Mouse (Mus musculus) cerebellum, postnatal 36 days (tissue): ENCODE measurements around the gene Chga.

ENCODE experiments used
- DNase-seq, 2 experiments: peaks; one replicate each; pipeline ENCODE4 v3.0.0; 2021 to 2022; ENCODE audit warnings: mixed read lengths in 2 of 2

Chga gene

DNA sequence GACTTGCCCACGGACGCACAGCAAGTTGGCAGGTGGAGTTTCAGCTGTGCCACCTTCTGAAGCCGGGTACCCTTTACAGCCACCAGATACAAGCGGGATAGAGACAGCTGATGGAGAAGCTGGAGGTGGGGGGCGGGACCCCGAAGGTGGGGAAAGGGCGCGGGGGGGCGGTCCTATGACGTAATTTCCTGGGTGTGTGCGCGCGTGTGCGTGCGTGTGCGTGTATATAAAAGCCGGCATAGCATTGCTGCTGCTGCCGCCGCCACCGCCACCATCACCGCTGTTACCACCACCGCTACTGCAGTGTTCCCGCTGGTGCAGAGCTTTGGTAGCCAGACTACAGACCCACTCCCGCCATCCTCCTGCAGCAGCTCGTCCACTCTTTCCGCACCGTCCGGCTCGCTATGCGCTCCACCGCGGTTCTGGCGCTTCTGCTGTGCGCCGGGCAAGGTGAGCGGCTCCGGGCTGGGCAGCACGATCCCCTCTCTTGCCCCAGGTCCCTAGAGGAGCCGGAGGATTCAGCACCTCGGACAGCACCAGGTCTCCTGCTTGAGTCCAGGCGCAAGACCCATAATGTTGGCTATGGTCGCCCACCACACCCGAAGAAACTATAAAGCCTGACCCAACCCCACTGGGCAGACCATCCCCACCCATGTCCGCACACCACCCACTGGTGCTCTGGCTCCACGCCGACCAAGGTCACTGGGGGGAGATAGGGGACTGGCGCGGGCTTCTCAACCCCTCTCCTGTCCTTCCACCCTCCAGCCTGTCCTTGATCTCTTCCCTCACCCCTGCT lies at the start of gene Chga:
Gene Chga, plus strand, starts transcription at position 249 of the 796 bp plus-strand sequence.
- peak; percentile 92 to 93 for DNase-seq

DNA sequence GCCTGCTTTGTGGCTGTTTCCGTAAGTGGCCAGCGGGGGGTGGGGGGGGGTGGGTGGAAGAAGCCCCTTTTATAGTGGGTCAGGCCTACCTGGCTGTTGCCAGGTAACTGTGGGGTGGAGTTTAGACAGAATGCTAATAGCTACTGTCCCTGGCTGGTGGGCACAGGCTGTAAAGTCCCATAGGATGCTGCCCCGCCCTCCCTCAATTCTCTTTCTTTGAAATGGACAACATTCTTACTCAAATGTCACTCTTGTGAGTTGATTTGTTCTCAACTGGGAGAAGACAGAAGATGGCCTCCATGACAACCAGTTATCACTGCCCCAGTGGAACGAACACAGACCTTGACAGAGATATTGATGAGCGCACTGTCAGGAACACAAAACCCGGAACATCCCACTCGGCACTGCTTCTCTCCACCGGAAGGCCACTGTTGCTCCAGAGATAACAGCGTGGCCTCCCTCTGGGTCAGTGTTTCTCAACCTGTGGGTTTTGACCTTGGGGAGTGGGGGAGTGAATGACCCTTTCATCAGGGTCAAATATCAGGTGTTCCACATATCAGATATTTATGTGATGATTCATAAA lies 49.5 kb upstream of the Chga start:
- DNase-seq = no peak

DNA sequence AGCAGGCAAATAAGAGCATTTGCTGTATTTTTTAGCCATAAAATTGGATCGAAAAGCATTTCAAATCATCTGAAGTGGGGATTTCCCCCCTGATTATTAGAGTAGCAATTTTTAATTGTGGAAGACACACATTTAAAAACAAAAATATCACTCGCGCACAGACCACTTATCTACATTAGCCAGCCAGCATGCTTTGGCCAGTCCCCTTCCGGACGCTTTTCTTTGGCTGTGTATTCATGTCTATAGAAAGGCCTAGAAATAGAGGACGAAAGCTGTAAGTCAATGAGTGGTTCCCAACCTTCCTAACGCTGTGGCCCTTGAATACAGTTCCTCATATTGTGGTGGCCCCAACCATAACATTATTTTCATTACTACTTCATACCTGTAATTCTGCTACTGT lies 48.8 kb upstream of the Chga start:
- DNase-seq = no peak

DNA sequence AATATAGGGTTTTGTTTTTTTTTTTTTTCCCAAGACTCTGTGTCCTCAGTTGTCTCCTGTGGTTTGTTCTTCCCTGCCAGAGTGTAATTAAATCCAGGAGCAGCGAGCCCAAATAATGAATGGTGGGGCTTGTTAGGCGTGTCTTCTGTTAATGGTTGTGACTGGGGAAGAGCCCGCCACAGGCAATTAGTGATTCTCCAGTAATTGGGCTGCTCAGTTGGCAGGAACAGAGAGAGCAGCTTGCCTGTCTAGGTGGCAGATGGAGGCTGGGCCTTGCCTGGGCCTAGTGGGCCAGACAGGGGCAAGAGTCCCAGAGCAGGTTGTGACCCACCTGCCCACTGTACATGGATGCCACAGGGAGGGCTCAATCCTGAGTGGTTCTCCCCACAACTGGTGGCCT lies 43.4 kb upstream of the Chga start:
- peak; percentile 73 to 80 for DNase-seq

DNA sequence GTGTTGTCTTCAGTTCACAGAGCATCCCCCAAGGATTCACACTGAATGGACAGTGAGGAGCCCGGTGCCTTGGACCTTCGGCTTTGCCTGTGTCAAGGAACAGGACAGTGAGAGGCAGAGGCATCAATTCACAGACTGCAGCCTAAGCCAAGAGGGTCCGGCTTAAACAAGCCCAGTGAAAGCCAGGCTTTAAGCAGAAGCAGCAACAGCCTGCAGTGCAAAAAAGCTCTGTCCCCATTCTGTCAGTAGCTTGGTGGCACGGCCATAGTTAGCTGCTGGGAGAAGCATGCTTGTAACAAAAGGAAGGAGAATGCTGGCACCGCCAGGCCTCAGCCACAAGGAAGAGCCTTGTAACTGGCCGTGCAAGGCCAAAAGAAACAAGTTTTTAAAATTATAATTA lies 40.6 kb upstream of the Chga start:
- DNase-seq = no peak

DNA sequence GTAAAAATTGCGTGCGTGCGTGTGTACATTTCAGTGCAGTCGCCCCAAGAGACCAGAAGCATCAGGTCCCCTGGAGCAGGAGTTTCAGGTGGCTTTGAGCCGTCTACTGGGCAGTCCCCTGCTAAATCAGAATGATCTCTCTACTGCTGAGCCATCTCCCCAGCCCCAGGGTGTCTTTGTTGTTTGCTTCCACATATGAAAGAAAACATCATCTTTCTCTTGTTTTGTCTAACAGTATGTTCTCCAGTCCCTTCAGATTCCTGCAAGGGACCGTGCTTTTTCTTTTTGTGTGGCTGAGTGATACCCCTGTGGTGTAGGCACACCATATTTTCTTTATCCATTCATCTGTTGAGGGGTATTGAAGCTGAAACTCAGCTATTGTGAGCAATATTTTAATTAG lies 40.0 kb upstream of the Chga start:
- DNase-seq = no peak

DNA sequence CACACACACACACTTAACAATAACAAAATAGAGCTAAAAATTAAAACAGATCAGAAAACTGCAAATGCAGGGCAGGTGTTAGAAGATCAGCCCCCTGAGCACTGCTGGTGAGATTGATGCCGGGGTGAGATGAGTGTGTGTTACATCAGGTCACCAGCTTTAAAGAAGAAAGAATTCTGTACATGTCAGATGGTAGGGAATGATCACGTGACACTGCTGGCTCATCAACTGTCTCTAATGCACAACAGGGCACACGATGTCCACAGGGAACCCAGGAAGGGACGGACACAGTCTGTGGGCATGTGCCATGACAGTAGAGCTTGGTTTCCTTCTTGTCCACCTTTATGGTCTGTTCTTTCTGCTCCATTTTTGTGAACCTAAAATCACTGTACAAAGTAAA lies 38.6 kb upstream of the Chga start:
- DNase-seq = no peak

DNA sequence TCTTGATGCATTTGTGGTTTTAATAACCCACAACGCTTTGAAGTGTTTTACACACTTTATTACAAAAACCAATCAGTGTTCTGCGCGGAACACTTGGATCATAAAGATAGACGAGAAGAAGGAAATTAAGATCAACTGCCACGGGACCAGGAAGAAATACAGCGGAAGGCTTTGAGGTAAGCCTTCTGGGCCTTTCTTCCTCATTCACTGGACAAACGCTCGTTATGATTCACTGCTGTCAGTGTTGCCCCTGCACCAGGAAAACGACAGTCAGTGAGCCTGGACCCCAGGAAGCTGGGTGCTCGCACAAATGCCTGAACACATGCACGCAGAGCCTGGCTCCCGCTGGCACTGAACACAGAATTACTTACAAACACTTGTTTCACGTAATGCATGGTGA lies 37.1 kb upstream of the Chga start:
- DNase-seq = no peak

DNA sequence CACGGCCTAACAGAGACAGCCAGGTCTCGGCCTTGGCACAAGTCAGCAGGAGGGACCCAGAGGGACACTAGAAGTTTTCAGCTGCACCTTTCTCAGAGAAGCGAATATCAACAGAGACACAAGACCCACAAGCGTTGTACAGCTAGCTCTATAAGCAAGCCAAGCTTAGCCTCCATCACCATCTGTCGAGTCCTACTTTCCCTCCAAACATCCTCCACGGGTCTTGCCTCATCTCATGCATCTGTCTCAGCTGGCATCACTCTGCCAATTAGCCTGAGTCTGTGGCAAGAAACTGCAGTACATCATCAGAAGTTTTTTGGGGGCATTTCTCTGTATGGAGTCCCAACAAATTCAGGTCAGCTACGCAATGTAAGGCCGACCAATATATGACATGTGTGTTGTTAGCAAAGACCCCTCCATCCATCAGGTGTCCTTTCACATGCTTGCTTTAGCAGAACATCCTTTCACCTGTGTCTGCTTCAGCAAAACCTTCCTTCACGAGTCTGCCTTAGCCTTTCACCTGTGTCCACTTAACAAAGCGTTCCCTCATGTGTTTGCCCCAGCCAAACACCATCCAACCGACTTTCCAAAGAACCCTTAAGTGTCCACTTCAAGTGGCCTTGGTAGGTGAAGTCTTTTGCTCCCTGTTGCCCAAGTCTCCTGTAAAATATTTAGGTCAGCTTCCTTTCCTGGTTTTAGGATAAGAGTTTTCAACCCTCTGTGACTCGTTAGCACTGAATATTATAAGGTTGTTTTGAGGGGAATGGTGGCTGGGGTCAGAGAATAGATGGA lies 34.6 kb upstream of the Chga start:
- DNase-seq = no peak

DNA sequence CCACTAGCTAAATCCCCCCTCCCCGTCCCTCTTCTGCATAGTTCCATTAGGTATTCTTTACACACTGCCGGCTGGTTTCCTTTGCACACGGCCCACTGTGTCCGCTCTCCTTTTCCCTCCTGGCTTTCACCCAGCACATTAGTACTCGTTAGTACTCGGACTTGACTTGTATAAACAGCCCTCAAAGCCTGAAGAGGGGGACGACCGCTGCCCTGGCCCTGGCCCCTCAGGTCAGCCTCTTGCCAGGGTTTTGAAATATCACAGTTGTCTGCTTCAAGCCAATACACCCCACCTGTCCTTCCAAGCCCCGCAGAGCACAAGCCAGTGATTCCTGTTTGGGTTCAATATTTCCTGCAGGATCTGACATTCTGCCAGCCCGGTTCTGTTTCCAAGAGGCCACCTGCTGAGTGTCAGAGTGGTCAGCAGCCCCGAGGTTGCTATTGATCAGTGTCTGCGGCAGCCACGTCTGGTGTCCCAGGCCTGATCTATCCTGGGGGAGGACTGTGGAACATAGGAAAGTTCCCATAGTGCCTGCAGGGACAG lies 32.9 kb upstream of the Chga start:
- DNase-seq = peak; percentile 12 to 14

DNA sequence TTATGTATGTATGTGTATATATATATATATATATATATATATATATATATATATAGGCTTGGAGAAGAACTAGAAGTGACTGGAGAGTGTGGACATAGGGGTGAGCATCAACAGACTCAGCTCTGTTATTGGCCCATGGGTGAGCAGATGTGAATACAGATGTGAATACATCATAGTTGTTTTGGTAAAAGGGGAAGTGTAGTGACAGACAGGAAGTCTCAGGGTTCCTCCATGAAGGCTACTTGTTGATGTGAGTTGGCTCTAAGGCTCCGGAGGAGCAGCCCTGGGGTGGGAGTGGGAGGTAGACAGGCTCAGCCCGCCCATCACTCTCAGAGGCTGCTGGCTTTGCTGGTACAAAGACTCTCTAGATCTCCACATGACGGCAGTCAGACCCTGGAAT lies 30.6 kb upstream of the Chga start:
- DNase-seq = no peak

DNA sequence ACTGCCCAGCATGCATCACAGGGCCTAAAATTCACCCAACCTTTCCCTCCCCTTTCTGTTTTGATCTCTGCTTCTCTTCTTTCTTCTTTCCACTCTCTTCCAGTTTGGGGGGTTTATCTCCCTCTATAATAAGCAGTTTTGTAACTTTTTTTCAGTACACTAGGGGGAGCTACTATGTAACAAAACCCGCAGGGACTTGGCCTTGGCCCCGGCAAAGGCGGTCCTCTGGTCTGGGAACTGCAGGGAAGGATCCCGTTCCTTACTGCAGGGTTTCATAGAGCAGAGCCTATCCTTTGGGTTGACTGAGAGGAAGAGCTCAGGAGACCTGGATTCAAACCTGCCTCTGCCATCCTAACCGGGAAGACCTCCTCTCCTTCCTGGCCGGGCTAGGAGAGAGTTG lies 30.0 kb upstream of the Chga start:
- DNase-seq = peak; percentile 26 to 48

DNA sequence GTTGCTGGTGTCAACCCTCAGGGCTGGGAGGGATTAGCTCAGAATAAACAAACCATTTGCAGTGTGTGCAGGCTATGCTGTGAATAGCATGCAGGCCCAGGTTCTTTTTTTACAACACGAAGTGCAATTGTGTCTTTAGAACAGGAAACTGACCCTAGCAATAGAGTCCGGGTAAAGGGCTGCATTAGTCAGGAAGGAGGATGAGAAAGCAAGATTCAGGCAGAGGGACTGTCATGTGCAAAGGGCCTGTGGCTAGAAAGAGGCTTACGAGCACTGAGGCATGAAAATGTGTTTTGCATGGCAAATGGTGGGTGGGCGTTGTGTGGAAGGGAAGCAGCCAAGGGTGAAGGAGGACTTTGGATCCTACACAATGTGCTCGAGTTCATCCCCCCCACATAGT lies 26.8 kb upstream of the Chga start:
- no peak for DNase-seq

DNA sequence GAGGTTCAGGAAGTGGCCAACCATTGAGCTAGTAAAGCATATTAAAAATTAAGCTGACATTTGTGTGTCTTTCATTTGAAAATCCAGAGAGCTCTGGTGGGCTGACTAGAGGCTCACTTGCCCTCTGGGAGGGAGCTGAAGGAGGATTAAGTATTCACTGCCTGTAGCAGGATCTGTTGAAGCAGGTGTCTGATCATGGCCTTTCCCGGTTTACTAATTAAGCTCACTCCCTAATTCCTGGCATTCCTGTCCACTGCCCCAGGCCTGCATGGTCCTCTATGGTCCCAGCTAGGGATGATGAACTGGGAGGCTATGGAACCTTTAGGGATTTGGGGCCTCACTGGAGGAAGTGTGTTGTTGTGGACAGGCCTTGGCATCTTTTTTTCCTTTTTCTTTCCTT lies 19.0 kb upstream of the Chga start:
- no peak for DNase-seq

DNA sequence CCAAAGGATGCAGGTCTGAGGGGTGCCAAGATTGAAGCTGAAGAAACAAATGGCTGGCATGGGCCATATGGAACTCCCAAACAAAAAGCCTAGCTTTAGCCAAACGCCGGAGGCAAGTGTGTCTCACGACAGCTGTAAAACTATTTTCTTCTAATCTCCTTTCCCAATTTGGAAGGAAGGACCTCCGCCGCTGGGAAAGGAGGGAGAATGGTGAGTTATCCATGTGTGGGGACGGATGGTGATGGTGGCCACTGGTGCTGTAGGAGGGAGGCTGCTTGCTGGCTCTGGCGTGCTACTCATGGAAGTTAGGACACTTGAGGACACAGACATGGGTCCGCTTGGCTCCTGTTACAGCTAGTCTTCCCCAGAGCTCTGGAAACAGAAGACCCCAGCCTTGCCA lies 14.5 kb upstream of the Chga start:
- DNase-seq = no peak

DNA sequence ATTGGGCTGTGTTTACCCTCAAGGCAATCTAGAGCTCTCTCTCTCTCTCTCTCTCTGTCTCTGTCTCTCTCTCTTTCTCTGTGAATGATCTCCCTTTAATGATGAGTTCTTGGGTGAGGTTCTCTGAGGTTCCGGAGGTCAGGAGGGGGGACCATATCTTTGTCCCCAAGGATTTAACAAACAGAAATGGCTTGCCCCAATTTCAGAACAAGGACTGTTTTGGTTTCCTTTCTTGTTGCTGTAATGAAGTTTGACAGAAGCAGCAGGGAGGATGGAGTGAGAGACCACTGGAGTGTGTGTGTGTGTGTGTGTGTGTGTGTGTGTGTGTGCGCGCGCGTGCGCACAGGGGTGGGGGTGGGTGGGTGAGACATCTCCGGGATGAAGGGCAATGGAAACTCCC lies 13.6 kb upstream of the Chga start:
- DNase-seq = no peak

DNA sequence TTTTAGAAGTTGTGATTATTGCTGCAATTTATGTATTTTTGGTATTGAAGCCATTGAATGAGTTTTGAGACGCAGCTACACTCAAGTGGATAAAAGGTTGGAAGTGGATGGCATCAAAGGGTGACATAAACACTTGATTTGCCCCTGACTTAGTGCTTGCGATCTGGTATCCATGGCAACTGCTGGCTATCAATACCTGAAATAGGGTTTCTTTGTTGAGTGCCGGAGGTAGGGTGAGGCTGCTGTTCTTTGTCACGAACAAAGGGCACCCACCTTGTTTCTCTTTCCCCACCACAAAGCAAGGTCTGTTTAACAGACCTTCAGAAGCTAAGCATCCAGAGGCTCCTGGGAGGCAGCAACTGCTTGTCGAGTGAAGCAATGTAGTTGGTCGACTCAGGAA lies 9.6 kb upstream of the Chga start:
- no peak for DNase-seq

DNA sequence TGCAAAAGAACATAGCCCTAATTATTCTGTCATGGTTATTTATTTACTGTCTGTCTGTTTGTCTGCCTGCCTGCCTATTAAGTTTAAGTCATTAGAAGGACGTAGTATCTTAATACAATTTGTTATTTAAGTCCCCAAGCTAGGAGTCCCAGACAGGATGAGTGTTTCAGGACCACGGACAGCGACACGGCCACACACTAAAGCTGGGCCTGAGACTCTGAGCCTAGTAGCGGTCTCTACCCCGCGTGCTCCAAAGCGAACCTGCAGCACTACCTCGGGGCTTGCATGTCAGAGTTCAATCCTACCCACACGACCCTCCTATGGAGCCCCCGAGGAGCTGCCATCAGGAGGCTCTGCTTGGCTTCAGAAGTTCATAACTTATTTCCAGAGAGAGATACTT lies 4.2 kb upstream of the Chga start:
- DNase-seq = no peak

DNA sequence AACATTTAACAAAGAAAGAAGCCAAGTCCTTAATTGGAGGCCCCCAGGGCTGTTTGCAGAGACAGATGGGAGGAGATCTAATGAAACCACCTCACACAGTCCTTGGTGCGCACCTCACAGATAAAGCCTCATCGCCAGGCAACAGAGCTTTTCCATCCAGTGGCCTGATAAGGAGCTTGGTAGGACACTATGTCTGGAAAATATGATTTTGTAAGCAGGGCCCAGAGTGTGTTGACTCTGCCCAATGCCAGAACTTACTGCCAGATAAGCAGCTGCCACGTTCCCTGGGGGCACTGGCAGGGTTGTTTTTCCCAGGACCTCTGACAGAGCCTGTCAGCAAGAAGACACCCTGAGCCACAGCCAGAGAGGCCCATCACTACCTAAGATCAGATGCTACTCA lies 3.6 kb upstream of the Chga start:
- DNase-seq = no peak

DNA sequence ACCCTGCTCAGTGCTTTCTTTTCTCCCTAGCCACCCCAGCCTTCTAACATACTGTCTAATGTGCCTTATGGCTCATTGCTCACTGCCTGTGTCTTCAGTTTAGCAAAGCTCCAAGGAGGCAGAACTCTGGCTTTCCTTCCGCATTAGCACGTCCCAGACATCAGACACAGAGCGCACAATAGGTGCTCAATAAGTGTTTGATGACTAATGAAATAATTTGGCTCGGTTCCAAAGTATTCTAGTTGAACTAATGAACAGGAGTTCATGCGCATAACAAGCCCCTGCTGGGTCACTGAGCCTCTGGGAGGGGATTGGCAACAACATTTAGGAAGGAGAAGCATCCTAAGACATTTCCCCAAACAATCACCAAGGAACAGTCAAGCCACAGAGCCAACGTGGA lies 2.8 kb upstream of the Chga start:
- no peak for DNase-seq

DNA sequence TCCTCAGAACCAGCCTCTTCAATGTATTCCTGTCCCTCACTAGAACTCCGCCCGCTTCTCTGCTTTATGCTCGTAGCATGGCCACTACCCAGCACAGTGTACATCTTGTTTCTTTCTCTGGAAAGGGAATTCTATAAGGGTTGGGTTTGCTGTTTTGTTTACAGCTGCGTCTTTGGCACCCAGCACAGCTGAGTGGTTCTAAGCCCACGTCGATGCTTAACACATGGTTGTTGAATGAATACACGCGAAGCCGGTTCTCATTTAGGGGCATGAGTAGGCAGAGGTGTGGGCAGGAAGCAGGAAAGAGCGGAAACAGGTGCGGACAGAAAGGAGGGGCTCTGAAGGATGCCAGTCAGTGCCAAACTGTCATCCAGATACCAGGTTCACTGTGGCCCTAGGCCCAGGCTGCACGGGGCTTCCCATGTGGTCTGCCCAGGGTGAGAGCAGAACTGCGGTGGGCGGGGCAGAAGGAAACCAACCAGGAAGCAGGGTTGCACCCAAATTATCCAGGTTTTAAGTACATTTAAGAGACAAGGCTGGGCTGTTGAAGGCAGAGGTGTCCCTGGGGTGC lies 979 bp upstream of the Chga start:
- no peak for DNase-seq

DNA sequence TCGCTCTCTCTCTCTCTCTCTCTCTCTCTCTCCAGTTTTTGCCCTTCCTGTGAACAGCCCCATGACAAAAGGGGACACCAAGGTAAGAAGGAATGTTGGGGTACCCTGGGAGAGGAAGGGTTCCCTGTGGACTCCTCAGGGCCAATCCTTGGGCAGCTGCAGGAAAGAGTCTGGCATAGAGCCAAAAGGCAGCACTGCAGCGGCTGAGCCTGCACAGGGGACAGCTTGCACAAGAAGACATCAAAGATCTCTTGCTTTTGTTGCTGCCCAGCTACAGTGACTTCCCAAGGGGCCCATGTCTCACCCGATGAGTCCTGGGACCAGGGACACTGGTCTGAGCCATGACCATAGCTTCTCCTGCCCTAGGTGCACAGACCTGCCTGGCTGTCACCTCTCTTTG lies 1.1 kb downstream of the Chga start:
- DNase-seq = peak in 1 of 2 experiments; percentile 47

DNA sequence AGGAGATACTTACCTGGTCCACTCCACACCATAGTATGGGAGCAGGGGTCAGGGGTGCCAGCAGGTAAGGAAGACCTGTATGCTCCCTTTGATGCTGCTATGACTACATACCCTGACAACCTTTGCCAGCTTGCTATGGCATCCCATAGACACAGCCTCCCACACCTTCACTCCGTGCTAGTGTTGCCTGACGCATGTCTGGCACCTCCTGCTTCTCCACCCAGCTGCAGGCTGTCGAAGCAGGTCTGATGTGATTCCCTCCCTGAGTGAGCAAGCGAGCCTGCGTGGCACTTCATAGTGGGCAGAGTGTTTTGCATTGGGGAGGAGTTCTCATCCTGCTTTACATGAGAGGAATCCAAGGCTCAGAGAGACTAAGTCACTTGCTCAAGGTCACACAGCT lies 2.6 kb downstream of the Chga start:
- no peak for DNase-seq
